Mouse (Mus musculus): Measurements from ENCODE around the gene Iffo1.

DNA sequence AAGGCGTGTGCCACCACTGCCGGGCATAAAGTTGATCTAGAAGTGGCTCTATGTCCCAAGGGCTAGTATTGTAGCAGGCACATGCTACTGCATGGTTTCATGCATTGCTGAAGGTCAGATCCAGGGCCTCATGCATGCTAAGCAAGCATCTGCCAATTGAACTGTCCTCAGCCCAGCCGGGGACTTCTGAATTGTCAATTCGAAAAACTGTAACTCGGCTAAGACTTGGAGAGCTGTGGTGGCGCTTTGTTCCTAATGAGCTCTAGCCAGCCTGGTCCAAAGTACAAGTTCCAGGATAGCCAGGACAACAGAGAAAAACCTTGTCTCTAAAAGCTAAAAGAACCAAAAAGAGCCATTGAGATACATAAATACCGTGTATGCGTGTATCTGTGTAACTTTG, 25.7 kb upstream of the Iffo1 start:
- TF ChIP-seq CTCF (IDR thresholded peaks at IDR 0.05; ENCODE audit: low read depth, low read length): no peak
- TF ChIP-seq POLR2A (IDR thresholded peaks at IDR 0.05; ENCODE audit: borderline replicate concordance, low read depth, low read length): no peak

Measured in bone marrow macrophage, adult 2 months (primary cell).